Mouse (Mus musculus): ENCODE measurements at regions not wholly inside any gene's neighbourhood (a gene's known extent, or its start where the extent isn't known, plus 50 kb on each side); places are given as distances from the start of the nearest gene placed in this dataset.
A peak's percentile ranks its signal among the peaks of the same experiment; 100 is the strongest.

- no peak for DNase-seq (ENCODE audit: low spot score)
Measured at GRCm38 (mm10) chr13:103476328-103476727, 142.0 kb upstream of the Mast4 start.

- no peak for DNase-seq (ENCODE audit: low spot score)
Measured at GRCm38 (mm10) chr13:103472216-103472615, 137.9 kb upstream of the Mast4 start.

DNA sequence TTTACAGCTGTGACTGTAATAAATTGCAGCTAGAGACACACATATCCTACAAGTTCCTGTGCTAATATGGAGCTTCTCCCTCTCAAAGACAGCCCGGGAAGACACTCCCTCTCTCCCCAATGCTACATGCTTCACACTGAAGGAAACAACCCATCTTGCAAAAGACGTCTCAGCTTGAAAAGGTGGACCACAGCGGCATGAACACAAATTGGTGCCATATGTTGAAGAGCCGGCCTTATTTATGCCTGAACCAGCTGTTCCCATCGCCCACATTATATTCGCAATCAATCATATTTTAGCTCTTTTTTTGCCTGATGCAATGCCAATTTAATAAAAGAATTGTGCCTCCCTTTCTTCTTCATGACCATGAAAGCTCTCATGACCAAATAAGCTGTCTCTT lies 135.8 kb upstream of the Mast4 start:
- DNase-seq (ENCODE audit: low spot score), result no peak

DNA sequence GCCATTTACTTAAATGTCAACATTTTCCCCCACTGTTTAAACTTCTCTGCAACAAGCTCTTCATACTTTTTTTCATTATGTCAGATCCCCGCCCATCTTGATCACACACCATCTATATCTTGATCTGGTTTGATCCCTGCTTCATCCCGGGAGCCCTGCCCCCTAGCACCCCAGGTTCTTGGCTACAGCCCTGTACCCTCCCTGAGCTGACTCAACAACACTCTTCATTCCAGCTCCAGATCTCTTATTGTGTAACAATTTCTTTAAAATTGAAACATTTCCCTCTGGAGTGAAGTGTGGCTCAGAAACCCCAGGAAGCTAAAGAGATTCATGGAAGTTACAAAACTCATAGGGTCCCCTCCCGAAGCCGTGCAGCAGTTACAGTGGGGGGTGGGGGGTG lies 126.2 kb upstream of the Mast4 start:
- DNase-seq (ENCODE audit: low spot score), result no peak

- no peak for DNase-seq (ENCODE audit: low spot score)
Measured at GRCm38 (mm10) chr13:103459486-103460147, 125.3 kb upstream of the Mast4 start.

DNA sequence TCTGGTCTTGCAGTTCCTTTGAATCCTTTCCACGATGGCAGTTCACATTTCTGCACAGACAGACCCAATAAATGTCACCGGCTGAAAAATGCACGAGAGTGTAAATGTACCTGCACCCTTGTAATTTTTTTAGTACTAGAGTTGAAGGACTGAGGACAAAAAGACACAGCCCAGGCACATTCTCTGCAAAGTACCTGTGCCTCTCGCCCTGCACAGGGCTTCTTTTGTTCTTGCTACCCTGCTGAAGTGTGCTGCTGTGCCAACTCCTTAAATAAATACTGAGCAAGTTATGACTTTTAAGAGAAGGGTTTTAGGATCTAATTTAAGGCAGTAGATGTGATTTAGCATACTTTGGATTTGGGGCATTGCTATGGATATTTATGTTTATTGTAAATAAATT lies 118.5 kb upstream of the Mast4 start:
- DNase-seq (ENCODE audit: low spot score), result no peak

GRCm38 (mm10) chr13:103430589-103430988 lies 96.3 kb upstream of the Mast4 start:
- no peak for DNase-seq (ENCODE audit: low spot score)

DNA sequence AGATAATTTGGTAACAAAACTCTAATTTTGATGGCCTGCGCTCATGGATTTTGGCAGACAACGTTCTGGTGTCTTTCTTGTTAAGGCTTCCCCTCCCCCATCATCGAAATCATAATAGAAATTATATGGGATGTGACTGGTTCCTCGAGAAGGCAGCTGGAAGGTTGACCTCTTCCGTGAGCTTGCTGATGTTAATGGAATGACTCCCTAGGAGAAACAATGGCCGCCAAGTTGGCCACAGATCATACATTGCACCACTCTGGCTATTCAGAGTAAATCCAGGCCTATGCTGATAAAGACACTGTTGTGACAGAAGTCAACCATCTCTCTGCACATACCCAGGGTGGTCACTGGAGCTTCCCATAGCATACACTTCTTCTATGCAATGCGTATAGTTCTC lies 89.7 kb upstream of the Mast4 start:
- no peak for DNase-seq (ENCODE audit: low spot score)

DNA sequence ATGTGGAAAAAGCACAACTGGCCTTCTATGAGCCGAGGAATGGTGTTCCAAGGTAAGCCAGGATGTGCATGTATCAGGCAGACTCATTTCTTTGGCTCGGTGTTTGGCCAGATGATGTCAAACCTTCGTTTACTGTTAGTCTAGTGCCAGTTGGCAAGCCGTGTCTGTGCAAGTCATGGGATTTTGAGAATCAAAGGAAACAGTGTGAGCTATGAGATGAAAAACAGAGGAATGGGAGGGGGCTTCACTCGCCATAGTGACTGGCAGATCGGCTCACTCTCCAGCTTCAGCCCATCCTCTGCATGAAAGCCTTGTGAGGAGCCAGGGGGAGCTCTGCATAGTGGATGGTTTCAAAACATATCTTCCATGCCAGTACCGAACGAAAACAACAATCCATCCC lies 89.1 kb upstream of the Mast4 start:
- DNase-seq (ENCODE audit: low spot score), result peak; percentile 40

GRCm38 (mm10) chr13:103422997-103423396 lies 88.7 kb upstream of the Mast4 start:
- DNase-seq (ENCODE audit: low spot score), result no peak

GRCm38 (mm10) chr13:103419146-103419545 lies 84.8 kb upstream of the Mast4 start:
- DNase-seq (ENCODE audit: low spot score), result no peak

DNA sequence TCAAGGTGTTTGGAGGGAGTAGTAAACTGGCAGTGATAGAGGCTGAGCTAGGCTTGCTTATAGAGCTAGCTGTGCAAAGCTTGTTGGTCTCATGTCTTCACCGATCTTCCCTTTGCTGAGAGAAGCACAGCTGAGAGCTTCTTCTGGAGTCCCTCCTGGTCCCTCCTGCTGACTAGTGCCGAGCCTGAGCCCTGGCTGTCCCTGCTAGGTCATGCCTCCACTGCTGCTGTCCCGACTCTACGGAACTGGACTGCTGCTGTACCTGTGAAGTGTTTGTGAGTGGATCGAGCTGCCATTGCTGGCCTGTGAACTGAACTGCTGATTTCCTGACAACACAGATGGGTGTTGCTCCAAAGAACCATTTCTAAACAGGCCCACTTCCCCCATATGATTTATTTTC lies 83.0 kb upstream of the Mast4 start:
- DNase-seq (ENCODE audit: low spot score), result no peak

DNA sequence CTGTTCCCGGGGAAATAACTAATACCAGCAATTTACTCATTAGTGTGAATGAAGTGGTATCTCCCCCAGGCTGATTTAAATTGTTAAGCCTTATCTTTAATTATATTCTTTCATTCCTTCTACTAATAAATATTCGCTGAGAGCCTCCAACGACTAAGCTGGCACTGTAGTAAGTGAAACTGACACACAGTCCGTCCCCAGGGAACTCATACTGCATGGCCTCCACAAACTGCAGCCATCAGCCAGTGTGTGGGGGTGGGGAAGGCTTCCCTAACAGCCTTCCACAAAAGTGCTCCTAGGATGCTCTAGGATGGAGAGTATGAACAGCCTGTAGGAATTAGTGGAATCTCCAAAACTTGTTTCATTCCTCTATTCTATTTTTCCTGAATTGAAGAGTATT lies 81.0 kb upstream of the Mast4 start:
- no peak for DNase-seq (ENCODE audit: low spot score)

DNA sequence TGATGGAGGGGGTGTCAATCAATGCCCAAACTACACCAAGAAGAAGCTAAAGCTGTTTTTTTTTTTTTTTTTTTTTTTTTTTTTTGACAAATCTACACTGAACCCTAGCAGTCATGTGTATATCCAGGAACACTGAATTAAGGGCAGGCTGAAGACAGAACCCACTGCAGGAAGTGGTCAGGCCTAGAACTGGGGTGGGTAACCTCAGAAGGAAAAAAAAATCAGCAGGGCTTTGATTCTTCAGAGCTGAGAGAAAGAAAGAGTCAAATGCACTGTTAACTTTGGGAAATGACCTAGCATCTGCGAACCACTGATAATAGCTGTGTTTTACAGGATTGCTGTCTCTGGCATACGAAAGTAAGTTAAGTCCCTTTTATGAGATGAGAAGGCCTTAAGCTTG lies 78.3 kb upstream of the Mast4 start:
- DNase-seq (ENCODE audit: low spot score), result no peak

DNA sequence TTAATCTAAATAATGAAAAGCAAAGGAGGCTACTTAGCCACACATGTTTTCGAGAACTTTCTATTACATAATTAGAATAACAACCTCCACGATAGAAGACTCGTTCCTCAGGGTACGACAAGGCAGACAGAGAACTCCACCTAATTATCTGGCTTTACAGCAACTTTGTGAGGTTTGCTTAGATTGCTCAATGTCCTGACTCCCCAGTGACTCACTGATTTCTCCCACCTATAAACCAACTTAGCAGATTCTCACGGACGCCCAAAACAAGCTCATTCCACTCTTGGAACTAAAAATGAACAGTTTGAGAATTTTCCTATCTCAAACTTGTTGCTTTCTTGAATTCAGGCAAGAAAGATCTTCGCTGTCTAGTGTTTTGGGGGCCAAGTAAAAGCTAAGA lies 75.0 kb upstream of the Mast4 start:
- DNase-seq (ENCODE audit: low spot score), result peak; percentile 12

- DNase-seq (ENCODE audit: low spot score), result peak; percentile 24
Measured at GRCm38 (mm10) chr13:103396526-103397020, 62.3 kb upstream of the Mast4 start.

DNA sequence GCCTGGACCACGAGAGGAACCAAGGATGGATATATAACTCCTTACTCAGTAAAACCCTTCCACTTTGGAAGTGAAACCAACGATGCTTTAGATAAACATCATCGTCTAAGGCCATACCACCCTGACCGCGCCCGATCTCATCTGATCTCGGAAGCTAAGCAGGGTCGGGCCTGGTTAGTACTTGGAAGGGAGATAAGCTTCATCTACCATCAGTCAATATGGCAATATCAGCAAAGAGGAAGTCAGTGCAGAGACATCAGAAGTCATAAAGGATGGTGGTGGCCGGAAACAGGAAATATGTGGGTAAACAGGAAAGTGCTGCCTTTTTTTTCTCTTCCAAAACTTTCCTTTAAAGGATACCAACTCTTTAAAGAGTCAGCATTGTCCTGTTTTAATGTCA lies 61.8 kb upstream of the Mast4 start:
- no peak for DNase-seq (ENCODE audit: low spot score)

DNA sequence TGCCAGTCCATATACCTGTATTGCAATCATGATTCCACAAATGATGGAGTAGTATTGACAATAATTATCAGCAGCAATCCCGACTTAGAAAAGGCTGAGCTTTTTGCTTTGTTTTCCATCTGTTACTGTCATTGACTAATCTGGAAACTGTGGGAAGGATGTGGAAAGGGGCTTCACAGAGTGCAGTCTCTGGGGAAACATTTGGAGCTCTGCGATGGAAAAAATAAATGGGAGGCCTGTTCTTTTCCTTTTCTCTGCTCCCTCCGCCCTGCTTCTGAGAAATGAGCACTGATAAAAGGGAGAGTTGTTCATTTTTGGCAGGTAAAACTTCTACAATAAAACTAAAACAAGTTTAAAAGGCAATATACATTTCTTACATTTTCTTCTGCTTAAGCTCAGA lies 58.3 kb upstream of the Mast4 start:
- peak; percentile 33 for DNase-seq (ENCODE audit: low spot score)

GRCm38 (mm10) chr13:103391396-103391795 lies 57.1 kb upstream of the Mast4 start:
- peak; percentile 26 for DNase-seq (ENCODE audit: low spot score)

- DNase-seq (ENCODE audit: low spot score), result no peak
Measured at GRCm38 (mm10) chr13:103390991-103391390, 56.7 kb upstream of the Mast4 start.

DNA sequence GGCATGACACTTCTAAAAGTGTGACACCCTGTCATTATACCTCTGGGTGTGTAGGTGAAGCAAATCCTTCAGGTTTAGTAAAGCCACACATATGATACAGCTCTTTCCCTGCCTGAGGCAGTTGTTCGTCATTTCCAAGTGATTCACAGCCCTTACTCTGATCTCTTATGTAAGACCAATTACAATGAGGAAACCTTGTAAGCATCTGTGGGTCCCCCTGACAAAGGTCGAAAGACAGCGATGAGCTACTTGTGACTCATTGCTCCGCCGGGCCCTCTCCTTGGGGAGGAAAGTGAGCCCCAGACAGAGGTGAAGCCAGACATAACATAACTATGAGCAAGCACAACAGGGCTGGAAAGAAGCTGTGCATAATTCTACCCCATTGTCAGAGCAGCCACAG lies 52.7 kb upstream of the Mast4 start:
- DNase-seq (ENCODE audit: low spot score), result peak; percentile 14

Measured in gastrocnemius, adult 18-20 months (tissue).